Comparison of ENCODE assay signal across 20 mouse cellular contexts in genomic region chr1:184621950-184622349, GRCm38 (mm10).
DNase-seq lines count a peak whose midpoint lies in the region; ATAC-seq and TF ChIP-seq lines count a peak whose summit lies in the region.
"Had no signal": no experiment of that assay in that cellular context is flagged by ENCODE, and none has a peak within 500 bp of the region (broad histone marks: within the 10 kb centered on the region; RNA-seq: fewer than 3 reads in every experiment).

No protein-coding gene starts in this region.

- WGBS in stomach, embryonic 16.5 days, result 30% methylated on average over 15 of the region's 15 CpGs
- WGBS in stomach, postnatal 0 days, result 43% methylated on average over 15 of the region's 15 CpGs
- 22% methylated on average over 15 of the region's 15 CpGs for WGBS in lung, embryonic 15.5 days
- 89% methylated on average over 15 of the region's 15 CpGs for WGBS in forebrain, embryonic 10.5 days

- H3K4me3 ChIP-seq in gastrocnemius, adult 2 months, result no peak overlapping the region
- no peak overlapping the region for H3K4me3 ChIP-seq in stomach, embryonic 16.5 days (replicated peaks; ENCODE audit: low read length)
- no peak overlapping the region for H3K4me3 ChIP-seq in stomach, postnatal 0 days (ENCODE audit: low read depth, low read length)
- H3K4me3 ChIP-seq in lung, embryonic 15.5 days, result no peak overlapping the region
- no peak overlapping the region for H3K4me3 ChIP-seq in forebrain, embryonic 10.5 days
- H3K4me3 ChIP-seq: embryonic facial prominence, embryonic 12.5 days; forebrain, embryonic 13.5 days; heart, embryonic 15.5 days; hindbrain, embryonic 15.5 days; limb, embryonic 12.5 days; midbrain, embryonic 10.5 days; stomach, embryonic 15.5 days had no signal

- DNase-seq in gastrocnemius, adult 2 months, result peak; percentile 30
- DNase-seq in gastrocnemius, adult 18-20 months (ENCODE audit: low spot score), result no peak
- DNase-seq in stomach, postnatal 0 days (ENCODE audit: low spot score), result no peak
- no peak for DNase-seq in forebrain, embryonic 10.5 days (ENCODE audit: extremely low spot score, low spot score)
- DNase-seq in frontal cortex, postnatal 14 days (ENCODE audit: low spot score in 2 of 2), result no peak
- DNase-seq: B cell, adult 2 months; cerebellum, postnatal 10 days; gastrocnemius, postnatal 10 days; layer of hippocampus, postnatal 36 days had no signal

- TF ChIP-seq EP300 in stomach, postnatal 0 days (optimal IDR thresholded peaks at IDR 0.05), result no peak

- H3K9ac ChIP-seq in stomach, embryonic 16.5 days (ENCODE audit: low read length), result no peak overlapping the region
- no peak overlapping the region for H3K9ac ChIP-seq in stomach, postnatal 0 days (ENCODE audit: low read length)
- H3K9ac ChIP-seq in lung, embryonic 15.5 days, result no peak overlapping the region
- H3K9ac ChIP-seq: embryonic facial prominence, embryonic 12.5 days; forebrain, embryonic 13.5 days; heart, embryonic 15.5 days; hindbrain, embryonic 15.5 days; limb, embryonic 12.5 days; stomach, embryonic 15.5 days had no signal

- 0 out of 2 replicates have a peak overlapping the region, but pooled peaks have one; percentile 12 for H3K27ac ChIP-seq in gastrocnemius, adult 2 months
- no peak overlapping the region for H3K27ac ChIP-seq in stomach, embryonic 16.5 days (ENCODE audit: low read length)
- H3K27ac ChIP-seq in stomach, postnatal 0 days (replicated peaks), result no peak overlapping the region
- H3K27ac ChIP-seq in lung, embryonic 15.5 days, result no peak overlapping the region
- no peak overlapping the region for H3K27ac ChIP-seq in forebrain, embryonic 10.5 days
- H3K27ac ChIP-seq: embryonic facial prominence, embryonic 12.5 days; forebrain, embryonic 13.5 days; heart, embryonic 15.5 days; hindbrain, embryonic 15.5 days; kidney, postnatal 0 days; limb, embryonic 12.5 days; midbrain, embryonic 10.5 days; stomach, embryonic 15.5 days had no signal

- no peaks in the 10 kb centered on the region for H3K4me1 ChIP-seq in stomach, embryonic 16.5 days (ENCODE audit: control insufficient read depth, insufficient read depth, low read length)
- H3K4me1 ChIP-seq in stomach, postnatal 0 days (replicated peaks; ENCODE audit: control insufficient read depth, insufficient read depth), result no peaks in the 10 kb centered on the region
- H3K4me1 ChIP-seq in lung, embryonic 15.5 days, result peaks cover 6% of the 10 kb centered on the region; the same call in 1 of the 2 replicates
- no peaks in the 10 kb centered on the region for H3K4me1 ChIP-seq in forebrain, embryonic 10.5 days
- H3K4me1 ChIP-seq: embryonic facial prominence, embryonic 12.5 days; forebrain, embryonic 13.5 days; heart, embryonic 15.5 days; hindbrain, embryonic 15.5 days; midbrain, embryonic 10.5 days; stomach, embryonic 15.5 days had no signal

- no peaks in the 10 kb centered on the region for H3K36me3 ChIP-seq in stomach, embryonic 16.5 days (ENCODE audit: control insufficient read depth, insufficient read depth, low read length)
- no peaks in the 10 kb centered on the region for H3K36me3 ChIP-seq in stomach, postnatal 0 days (ENCODE audit: control insufficient read depth, insufficient read depth, low read length)
- H3K36me3 ChIP-seq in lung, embryonic 15.5 days, result no peaks in the 10 kb centered on the region
- no peaks in the 10 kb centered on the region for H3K36me3 ChIP-seq in forebrain, embryonic 10.5 days (replicated peaks)
- H3K36me3 ChIP-seq: embryonic facial prominence, embryonic 12.5 days; heart, embryonic 15.5 days; hindbrain, embryonic 15.5 days; limb, embryonic 12.5 days; midbrain, embryonic 10.5 days; stomach, embryonic 15.5 days had no signal

- ATAC-seq in stomach, embryonic 16.5 days (ENCODE audit: insufficient read depth, low FRiP score), result peak; percentile 10; the same call in 1 of the 2 replicates
- no peak; the same call in 1 of the 2 replicates for ATAC-seq in stomach, postnatal 0 days (ENCODE audit: low FRiP score, low TSS enrichment)
- peak; percentile 75; the same call in 1 of the 2 replicates for ATAC-seq in lung, embryonic 15.5 days (ENCODE audit: borderline replicate concordance, extremely low read depth, low FRiP score, low TSS enrichment)
- ATAC-seq in neutrophil, adult 5-6 weeks (ENCODE audit: extremely low read depth, insufficient number of reproducible peaks, low FRiP score, poor library complexity, severe bottlenecking), result peak; percentile 61
- ATAC-seq: forebrain, embryonic 13.5 days had no signal

- no peaks in the 10 kb centered on the region for H3K9me3 ChIP-seq in stomach, embryonic 16.5 days (replicated peaks; ENCODE audit: control insufficient read depth, low read length)
- H3K9me3 ChIP-seq in stomach, postnatal 0 days (ENCODE audit: control insufficient read depth, low read length), result no peaks in the 10 kb centered on the region
- H3K9me3 ChIP-seq in lung, embryonic 15.5 days, result no peaks in the 10 kb centered on the region
- H3K9me3 ChIP-seq in forebrain, embryonic 10.5 days, result no peaks in the 10 kb centered on the region
- H3K9me3 ChIP-seq: embryonic facial prominence, embryonic 12.5 days; forebrain, embryonic 13.5 days; heart, embryonic 15.5 days; hindbrain, embryonic 15.5 days; limb, embryonic 12.5 days; midbrain, embryonic 10.5 days; stomach, embryonic 15.5 days had no signal

- intact Hi-C loops in gastrocnemius, adult 2 months (cut with DNase I), result no loop called here

- TF ChIP-seq CTCF in gastrocnemius, adult 2 months (IDR thresholded peaks at IDR 0.05), result no peak
- TF ChIP-seq CTCF in stomach, postnatal 0 days (IDR thresholded peaks at IDR 0.05; ENCODE audit: low read depth), result no peak

- no peaks in the 10 kb centered on the region for H3K27me3 ChIP-seq in stomach, embryonic 16.5 days (ENCODE audit: control insufficient read depth, insufficient read depth, low read length)
- H3K27me3 ChIP-seq in stomach, postnatal 0 days (ENCODE audit: control insufficient read depth, insufficient read depth, low read length), result no peaks in the 10 kb centered on the region
- H3K27me3 ChIP-seq in lung, embryonic 15.5 days, result peaks cover 5% of the 10 kb centered on the region; the same call in 1 of the 2 replicates
- H3K27me3 ChIP-seq in forebrain, embryonic 10.5 days (ENCODE audit: poor library complexity, severe bottlenecking), result no peaks in the 10 kb centered on the region
- H3K27me3 ChIP-seq: embryonic facial prominence, embryonic 12.5 days; forebrain, embryonic 13.5 days; heart, embryonic 15.5 days; hindbrain, embryonic 15.5 days; stomach, embryonic 15.5 days had no signal

- H3K4me2 ChIP-seq in stomach, embryonic 16.5 days (ENCODE audit: low read depth, low read length), result no peak overlapping the region
- H3K4me2 ChIP-seq in stomach, postnatal 0 days (replicated peaks; ENCODE audit: low read depth), result no peak overlapping the region
- H3K4me2 ChIP-seq in lung, embryonic 15.5 days, result no peak overlapping the region; the same call in 1 of the 2 replicates
- H3K4me2 ChIP-seq: embryonic facial prominence, embryonic 12.5 days; forebrain, embryonic 13.5 days; heart, embryonic 15.5 days; hindbrain, embryonic 15.5 days; limb, embryonic 12.5 days; stomach, embryonic 15.5 days had no signal
